Comparison of ENCODE assay signal across 20 mouse cellular contexts in genomic region chr10:77022301-77023130, GRCm38 (mm10). TPM values are rescaled to one million over a fixed set of nuclear protein-coding genes. Genes with fewer than 3 reads are reported as not detected.
DNase-seq lines count a peak whose midpoint lies in the region; ATAC-seq lines count a peak whose summit lies in the region.
"Had no signal": no experiment of that assay in that cellular context is flagged by ENCODE, and none has a peak within 500 bp of the region (broad histone marks: within the 10 kb centered on the region; RNA-seq: fewer than 3 reads in every experiment).

No protein-coding gene starts in this region.

- H3K4me2 ChIP-seq in midbrain, embryonic 11.5 days, result no peak overlapping the region
- no peak overlapping the region for H3K4me2 ChIP-seq in stomach, embryonic 16.5 days (ENCODE audit: low read depth, low read length)
- H3K4me2 ChIP-seq: lung, embryonic 15.5 days had no signal

- 89% methylated on average over 13 of the region's 13 CpGs for WGBS in midbrain, embryonic 11.5 days
- 89% methylated on average over 13 of the region's 13 CpGs for WGBS in midbrain, embryonic 10.5 days
- WGBS in stomach, embryonic 16.5 days, result 66% methylated on average over 13 of the region's 13 CpGs

- no peak for ATAC-seq in midbrain, embryonic 11.5 days (ENCODE audit: low FRiP score)
- ATAC-seq in stomach, embryonic 16.5 days (ENCODE audit: insufficient read depth, low FRiP score), result peak; percentile 56

- DNase-seq in adrenal gland, adult 2 months, result peak; percentile 55
- no peak for DNase-seq in adrenal gland, adult 8-10 months
- DNase-seq in midbrain, embryonic 11.5 days (ENCODE audit: low spot score, missing footprints), result peak; percentile 8
- no peak for DNase-seq in midbrain, embryonic 10.5 days (ENCODE audit: low spot score)
- DNase-seq in kidney, postnatal 14 days, result peak; percentile 88
- DNase-seq in right cerebral cortex, postnatal 14 days, result no peak
- no peak for DNase-seq in urinary bladder, postnatal 10 days (ENCODE audit: low spot score)
- DNase-seq: cerebellum, adult 11 months; cerebellum, postnatal 36 days; gastrocnemius, postnatal 14 days; heart, adult 2 months; midbrain, embryonic 14.5 days; thymus, adult 18-20 months had no signal

- no peaks in the 10 kb centered on the region; the same call in 1 of the 2 replicates for H3K9me3 ChIP-seq in midbrain, embryonic 11.5 days (ENCODE audit: control insufficient read depth, low read length)
- no peaks in the 10 kb centered on the region for H3K9me3 ChIP-seq in midbrain, embryonic 10.5 days (replicated peaks)
- H3K9me3 ChIP-seq in stomach, embryonic 16.5 days (replicated peaks; ENCODE audit: control insufficient read depth, low read length), result no peaks in the 10 kb centered on the region
- H3K9me3 ChIP-seq: forebrain, embryonic 12.5 days; heart, embryonic 15.5 days; hindbrain, embryonic 13.5 days; liver, embryonic 12.5 days; lung, embryonic 15.5 days had no signal

- no peak overlapping the region for H3K9ac ChIP-seq in midbrain, embryonic 11.5 days (ENCODE audit: low read length)
- no peak overlapping the region for H3K9ac ChIP-seq in stomach, embryonic 16.5 days (ENCODE audit: low read length)
- H3K9ac ChIP-seq: forebrain, embryonic 12.5 days; heart, embryonic 15.5 days; liver, embryonic 12.5 days; lung, embryonic 15.5 days had no signal

- no peak overlapping the region for H3K4me3 ChIP-seq in midbrain, embryonic 11.5 days (ENCODE audit: low read depth, low read length)
- H3K4me3 ChIP-seq in midbrain, embryonic 10.5 days, result no peak overlapping the region
- no peak overlapping the region for H3K4me3 ChIP-seq in stomach, embryonic 16.5 days (replicated peaks; ENCODE audit: low read length)
- H3K4me3 ChIP-seq: forebrain, embryonic 12.5 days; heart, adult 2 months; heart, embryonic 15.5 days; hindbrain, embryonic 13.5 days; liver, embryonic 12.5 days; lung, embryonic 15.5 days had no signal

- H3K36me3 ChIP-seq in midbrain, embryonic 11.5 days (ENCODE audit: control insufficient read depth, insufficient read depth, low read length), result no peaks in the 10 kb centered on the region
- no peaks in the 10 kb centered on the region for H3K36me3 ChIP-seq in midbrain, embryonic 10.5 days
- H3K36me3 ChIP-seq in stomach, embryonic 16.5 days (ENCODE audit: control insufficient read depth, insufficient read depth, low read length), result no peaks in the 10 kb centered on the region
- H3K36me3 ChIP-seq: forebrain, embryonic 12.5 days; heart, embryonic 15.5 days; hindbrain, embryonic 13.5 days; liver, embryonic 12.5 days; lung, embryonic 15.5 days had no signal

- H3K4me1 ChIP-seq in midbrain, embryonic 11.5 days (ENCODE audit: control insufficient read depth, insufficient read depth, low read length), result no peaks in the 10 kb centered on the region
- H3K4me1 ChIP-seq in midbrain, embryonic 10.5 days, result peaks cover 5% of the 10 kb centered on the region; the same call in 1 of the 2 replicates
- H3K4me1 ChIP-seq in stomach, embryonic 16.5 days (ENCODE audit: control insufficient read depth, insufficient read depth, low read length), result no peaks in the 10 kb centered on the region; the same call in 1 of the 2 replicates
- H3K4me1 ChIP-seq: forebrain, embryonic 12.5 days; heart, embryonic 15.5 days; hindbrain, embryonic 13.5 days; lung, embryonic 15.5 days had no signal

- no peaks in the 10 kb centered on the region for H3K27me3 ChIP-seq in midbrain, embryonic 11.5 days (ENCODE audit: control insufficient read depth, insufficient read depth, low read length)
- H3K27me3 ChIP-seq in midbrain, embryonic 10.5 days (ENCODE audit: low read depth, poor library complexity, severe bottlenecking), result no peaks in the 10 kb centered on the region
- H3K27me3 ChIP-seq in stomach, embryonic 16.5 days (ENCODE audit: control insufficient read depth, insufficient read depth, low read length), result no peaks in the 10 kb centered on the region
- H3K27me3 ChIP-seq: forebrain, embryonic 12.5 days; heart, embryonic 15.5 days; hindbrain, embryonic 13.5 days; lung, embryonic 15.5 days had no signal

- no peak overlapping the region for H3K27ac ChIP-seq in midbrain, embryonic 11.5 days (ENCODE audit: low read depth, low read length)
- no peak overlapping the region for H3K27ac ChIP-seq in midbrain, embryonic 10.5 days (replicated peaks)
- 0 out of 2 replicates have a peak overlapping the region, but pooled peaks have one; percentile 14 for H3K27ac ChIP-seq in stomach, embryonic 16.5 days (ENCODE audit: low read length)
- H3K27ac ChIP-seq: forebrain, embryonic 12.5 days; heart, adult 2 months; heart, embryonic 15.5 days; hindbrain, embryonic 13.5 days; liver, embryonic 12.5 days; lung, embryonic 15.5 days; macrophage had no signal

RNA-seq across cellular contexts. Expression of gene Slc19a1, which starts 9.5 kb away (rescaled TPM):
- 10 to 100 TPM; 17.4 to 24.1 TPM for total RNA-seq in adrenal gland, adult 2 months (2021)
- 103 and 105 TPM in 2 replicates for polyA plus RNA-seq in adrenal gland, adult 2 months (2012; rRNA removed)
- total RNA-seq in adrenal gland, adult 8-10 months (2022), result 10 to 100 TPM; 15.9 to 21.1 (median 18.1) TPM
- polyA plus RNA-seq in midbrain, embryonic 11.5 days (2014; fragmentation: Nextera tagmentation; extraction: Ambion mirVana), result 27.5 and 29.5 TPM in 2 replicates
- 37.2 and 37.9 TPM in 2 replicates for polyA plus RNA-seq in midbrain, embryonic 10.5 days (2016; fragmentation: Nextera tagmentation; extraction: Ambion mirVana)
- 32.3 and 34.6 TPM in 2 replicates for polyA plus RNA-seq in stomach, embryonic 16.5 days (2015; fragmentation: Nextera tagmentation; extraction: Ambion mirVana)

Comparison
In these comparisons a context has a peak if more than half of its experiments do, and no peak if none do; other contexts are left out.
1. DNase-seq: peak in adrenal gland, adult 2 months (single experiment), midbrain, embryonic 11.5 days (single experiment) and kidney, postnatal 14 days (single experiment); none in adrenal gland, adult 8-10 months (single experiment), midbrain, embryonic 10.5 days (single experiment), right cerebral cortex, postnatal 14 days (single experiment) and urinary bladder, postnatal 10 days (single experiment).